In genomic region chr4:148600316-148600715, GRCm38 (mm10) we compare ENCODE assay signal across 28 mouse cellular contexts. TPM values are rescaled to one million over a fixed set of nuclear protein-coding genes. Genes with fewer than 3 reads are reported as not detected.
DNase-seq lines count a peak whose midpoint lies in the region; ATAC-seq and TF ChIP-seq lines count a peak whose summit lies in the region.
"Had no signal": no experiment of that assay in that cellular context is flagged by ENCODE, and none has a peak within 500 bp of the region (broad histone marks: within the 10 kb centered on the region; RNA-seq: fewer than 3 reads in every experiment).

No protein-coding gene starts in this region.

- no peak for DNase-seq in intestine, embryonic 14.5 days (ENCODE audit: low spot score)
- DNase-seq in R1 (ENCODE audit: low read depth, low spot score), result peak; percentile 61
- DNase-seq in cerebellum, postnatal 14 days, result no peak
- DNase-seq in frontal cortex, adult 2 months (ENCODE audit: extremely low spot score in 1 of 2, low spot score in 1 of 2), result no peak
- DNase-seq: adrenal gland, postnatal 10 days; adrenal gland, postnatal 36 days; B cell, adult 2 months; cerebellum, adult 18-20 months; cerebellum, adult 9-10 months; cerebellum, postnatal 25 days; forebrain, postnatal 0 days; gastrocnemius, postnatal 10 days; heart, postnatal 10 days; heart, postnatal 36 days; kidney, adult 2 months had no signal

- TF ChIP-seq POLR2A in ES-Bruce4 (IDR thresholded peaks at IDR 0.05; ENCODE audit: insufficient read depth, low read length), result no peak

- H3K4me3 ChIP-seq in intestine, embryonic 14.5 days (ENCODE audit: low read depth, low read length), result no peak overlapping the region
- no peak overlapping the region for H3K4me3 ChIP-seq in intestine, embryonic 16.5 days (ENCODE audit: low read length)
- H3K4me3 ChIP-seq in ES-Bruce4 (ENCODE audit: low read depth, low read length), result no peak overlapping the region
- H3K4me3 ChIP-seq: embryonic facial prominence, embryonic 12.5 days; embryonic facial prominence, embryonic 15.5 days; heart, embryonic 12.5 days; heart, embryonic 15.5 days; hindbrain, embryonic 10.5 days; hindbrain, embryonic 13.5 days had no signal

- H3K4me2 ChIP-seq in intestine, embryonic 14.5 days (ENCODE audit: low read length), result no peak overlapping the region
- no peak overlapping the region for H3K4me2 ChIP-seq in intestine, embryonic 16.5 days (ENCODE audit: low read depth, low read length)
- H3K4me2 ChIP-seq: embryonic facial prominence, embryonic 12.5 days; embryonic facial prominence, embryonic 15.5 days; heart, embryonic 12.5 days; heart, embryonic 15.5 days; hindbrain, embryonic 13.5 days had no signal

- 0 out of 2 replicates have a peak, but pooled peaks have one; percentile 17 for ATAC-seq in intestine, embryonic 14.5 days (replicated peaks; ENCODE audit: low FRiP score, low TSS enrichment, low read depth)
- ATAC-seq in intestine, embryonic 16.5 days, result no peak
- ATAC-seq: forebrain, embryonic 14.5 days; forebrain, postnatal 0 days; hindbrain, embryonic 16.5 days; intestine, postnatal 0 days had no signal

- H3K4me1 ChIP-seq in intestine, embryonic 14.5 days (replicated peaks; ENCODE audit: control insufficient read depth, insufficient read depth, low read length), result no peaks in the 10 kb centered on the region
- no peaks in the 10 kb centered on the region for H3K4me1 ChIP-seq in intestine, embryonic 16.5 days (ENCODE audit: control insufficient read depth, insufficient read depth, low read length)
- H3K4me1 ChIP-seq in ES-Bruce4 (ENCODE audit: control insufficient read depth, insufficient read depth, low read length), result peaks cover 17% of the 10 kb centered on the region
- H3K4me1 ChIP-seq: embryonic facial prominence, embryonic 12.5 days; embryonic facial prominence, embryonic 15.5 days; heart, embryonic 12.5 days; heart, embryonic 15.5 days; hindbrain, embryonic 13.5 days had no signal

- H3K9me3 ChIP-seq in intestine, embryonic 14.5 days (ENCODE audit: control insufficient read depth, low read length), result peaks cover 2% of the 10 kb centered on the region; the same call in 1 of the 2 replicates
- H3K9me3 ChIP-seq in intestine, embryonic 16.5 days (ENCODE audit: control insufficient read depth, low read length), result peaks cover 4% of the 10 kb centered on the region; the same call in 1 of the 2 replicates
- no peaks in the 10 kb centered on the region for H3K9me3 ChIP-seq in ES-Bruce4 (replicated peaks; ENCODE audit: control insufficient read depth, insufficient read depth, low read length, poor library complexity, severe bottlenecking)
- H3K9me3 ChIP-seq: embryonic facial prominence, embryonic 15.5 days; heart, embryonic 15.5 days; hindbrain, embryonic 10.5 days; hindbrain, embryonic 13.5 days had no signal

- TF ChIP-seq CTCF in ES-Bruce4 (IDR thresholded peaks at IDR 0.05; ENCODE audit: low read depth, low read length), result no peak

- peaks cover 34% of the 10 kb centered on the region for H3K36me3 ChIP-seq in intestine, embryonic 14.5 days (ENCODE audit: control insufficient read depth, insufficient read depth, low read length)
- peaks cover 30% of the 10 kb centered on the region for H3K36me3 ChIP-seq in intestine, embryonic 16.5 days (ENCODE audit: control insufficient read depth, insufficient read depth, low read length)
- H3K36me3 ChIP-seq in ES-Bruce4 (ENCODE audit: control insufficient read depth, insufficient read depth, low read length, poor library complexity, severe bottlenecking), result peaks cover 16% of the 10 kb centered on the region

- H3K27me3 ChIP-seq in intestine, embryonic 14.5 days (replicated peaks; ENCODE audit: control insufficient read depth, insufficient read depth, low read length), result no peaks in the 10 kb centered on the region
- H3K27me3 ChIP-seq in intestine, embryonic 16.5 days (replicated peaks; ENCODE audit: control insufficient read depth, insufficient read depth, low read length), result no peaks in the 10 kb centered on the region
- H3K27me3 ChIP-seq in ES-Bruce4 (ENCODE audit: control insufficient read depth, insufficient read depth, low read length, poor library complexity, severe bottlenecking), result no peaks in the 10 kb centered on the region
- H3K27me3 ChIP-seq: CH12.LX; embryonic facial prominence, embryonic 12.5 days; embryonic facial prominence, embryonic 15.5 days; heart, embryonic 12.5 days; heart, embryonic 15.5 days; hindbrain, embryonic 13.5 days had no signal

- WGBS in intestine, embryonic 14.5 days, result 87% methylated on average over 4 of the region's 4 CpGs
- 84% methylated on average over 4 of the region's 4 CpGs for WGBS in intestine, embryonic 16.5 days

- H3K9ac ChIP-seq in intestine, embryonic 14.5 days (ENCODE audit: low read length), result no peak overlapping the region
- no peak overlapping the region for H3K9ac ChIP-seq in intestine, embryonic 16.5 days (ENCODE audit: low read depth, low read length)
- H3K9ac ChIP-seq in ES-Bruce4 (ENCODE audit: low read depth, poor library complexity, severe bottlenecking), result no peak overlapping the region
- H3K9ac ChIP-seq: embryonic facial prominence, embryonic 12.5 days; embryonic facial prominence, embryonic 15.5 days; forebrain, postnatal 0 days; heart, embryonic 12.5 days; heart, embryonic 15.5 days; hindbrain, embryonic 13.5 days had no signal

- peak; percentile 96 for TF ChIP-seq EP300 in ES-Bruce4 (IDR thresholded peaks at IDR 0.05; ENCODE audit: insufficient read depth, low read depth, low read length)

- no peak overlapping the region for H3K27ac ChIP-seq in intestine, embryonic 14.5 days (ENCODE audit: low read depth)
- H3K27ac ChIP-seq in intestine, embryonic 16.5 days (ENCODE audit: low read length), result no peak overlapping the region
- H3K27ac ChIP-seq in ES-Bruce4 (ENCODE audit: insufficient read depth, low read length), result peak overlapping the region; percentile 42
- H3K27ac ChIP-seq: embryonic facial prominence, embryonic 12.5 days; embryonic facial prominence, embryonic 15.5 days; heart, embryonic 15.5 days; hindbrain, embryonic 10.5 days; hindbrain, embryonic 13.5 days had no signal

RNA-seq across cellular contexts. Expression of gene Masp2, which starts 2.0 kb away (rescaled TPM):
- 0.22 and 0.28 TPM in 2 replicates for polyA plus RNA-seq in intestine, embryonic 14.5 days (2014; fragmentation: Nextera tagmentation; extraction: Ambion mirVana)
- polyA plus RNA-seq in intestine, embryonic 16.5 days (2015; fragmentation: Nextera tagmentation; extraction: Ambion mirVana), result 0.29 and 0.84 TPM in 2 replicates
- polyA plus RNA-seq in ES-Bruce4 (2011; ENCODE audit: insufficient read depth, insufficient read length, low read depth, missing spikeins), result 2.6 TPM in 2 replicates
- 3.5 and 3.6 TPM in 2 replicates for polyA plus RNA-seq in frontal cortex, adult 2 months (2012; rRNA removed)
- polyA plus RNA-seq: forebrain, embryonic 14.5 days; forebrain, postnatal 0 days; heart, embryonic 15.5 days; intestine, postnatal 0 days had no signal

RNA-seq across cellular contexts. Expression of gene Srm, which starts 9.0 kb away (rescaled TPM):
- 249 and 260 TPM in 2 replicates for polyA plus RNA-seq in intestine, embryonic 14.5 days (2014; fragmentation: Nextera tagmentation; extraction: Ambion mirVana)
- 155 and 170 TPM in 2 replicates for polyA plus RNA-seq in intestine, embryonic 16.5 days (2015; fragmentation: Nextera tagmentation; extraction: Ambion mirVana)
- 131 and 143 TPM in 2 replicates for polyA plus RNA-seq in ES-Bruce4 (2011; ENCODE audit: insufficient read depth, insufficient read length, low read depth, missing spikeins)
- 75.6 and 87.9 TPM in 2 replicates for polyA plus RNA-seq in frontal cortex, adult 2 months (2012; rRNA removed)

RNA-seq across cellular contexts. Expression of gene Tardbp, which starts 26.5 kb away (rescaled TPM):
- polyA plus RNA-seq in intestine, embryonic 14.5 days (2014; fragmentation: Nextera tagmentation; extraction: Ambion mirVana), result 137 and 153 TPM in 2 replicates
- polyA plus RNA-seq in intestine, embryonic 16.5 days (2015; fragmentation: Nextera tagmentation; extraction: Ambion mirVana), result 230 and 259 TPM in 2 replicates
- 742 and 797 TPM in 2 replicates for polyA plus RNA-seq in ES-Bruce4 (2011; ENCODE audit: insufficient read depth, insufficient read length, low read depth, missing spikeins)
- polyA plus RNA-seq in frontal cortex, adult 2 months (2012; rRNA removed), result 286 and 304 TPM in 2 replicates

RNA-seq across cellular contexts. Expression of gene Exosc10, which starts 42.1 kb away (rescaled TPM):
- 89.2 and 100 TPM in 2 replicates for polyA plus RNA-seq in intestine, embryonic 14.5 days (2014; fragmentation: Nextera tagmentation; extraction: Ambion mirVana)
- 67.3 and 72.0 TPM in 2 replicates for polyA plus RNA-seq in intestine, embryonic 16.5 days (2015; fragmentation: Nextera tagmentation; extraction: Ambion mirVana)
- polyA plus RNA-seq in ES-Bruce4 (2011; ENCODE audit: insufficient read depth, insufficient read length, low read depth, missing spikeins), result 52.8 and 53.9 TPM in 2 replicates
- polyA plus RNA-seq in frontal cortex, adult 2 months (2012; rRNA removed), result 44.8 and 45.4 TPM in 2 replicates

RNA-seq across cellular contexts. Expression of gene Gm572, which starts 42.8 kb away (rescaled TPM):
- polyA plus RNA-seq in intestine, embryonic 14.5 days (2014; fragmentation: Nextera tagmentation; extraction: Ambion mirVana), result not detected in 2 replicates
- polyA plus RNA-seq in intestine, embryonic 16.5 days (2015; fragmentation: Nextera tagmentation; extraction: Ambion mirVana), result not detected in 2 replicates
- polyA plus RNA-seq in ES-Bruce4 (2011; ENCODE audit: insufficient read depth, insufficient read length, low read depth, missing spikeins), result 0.49 TPM in 1 of 2 replicates, not detected in the other
- polyA plus RNA-seq in frontal cortex, adult 2 months (2012; rRNA removed), result not detected in 2 replicates
- polyA plus RNA-seq: embryonic facial prominence, embryonic 12.5 days; embryonic facial prominence, embryonic 15.5 days; forebrain, embryonic 11.5 days; forebrain, embryonic 14.5 days; forebrain, postnatal 0 days; hindbrain, embryonic 10.5 days; hindbrain, embryonic 13.5 days; hindbrain, embryonic 16.5 days; intestine, postnatal 0 days had no signal
